Mouse (Mus musculus) limb, embryonic 12.5 days (tissue): ENCODE measurements around the gene Catsperd. TPM values are rescaled to one million over a fixed set of nuclear protein-coding genes. Genes with fewer than 3 reads are reported as not detected.

ENCODE experiments used
- ATAC-seq: fragments of 200-750 bp; cut with Nextera tagmentation; 2 replicates; pipeline ENCODE4 v1.8.0; 2017; ENCODE audit warnings: low read depth, moderate TSS enrichment; ENCODE audit not compliant: insufficient number of reproducible peaks, insufficient read depth, low FRiP score, low TSS enrichment
- H3K27ac ChIP-seq: fragments of 300-500 bp; sonication (generic); 2 replicates; pipeline ENCODE4 v1.5.1; 2016; ENCODE audit warnings: mild to moderate bottlenecking, moderate library complexity
- H3K27me3 ChIP-seq: fragments of 300-500 bp; sonication (generic); 2 replicates; pipeline ENCODE4 v1.6.1; 2016; ENCODE audit warnings: mild to moderate bottlenecking, moderate library complexity
- H3K36me3 ChIP-seq: fragments of 300-500 bp; sonication (generic); 2 replicates; pipeline ENCODE4 v1.6.1; 2016; ENCODE audit warnings: mild to moderate bottlenecking, moderate library complexity
- H3K4me1 ChIP-seq: fragments of 300-500 bp; sonication (generic); replicated peaks from 2 replicates; pipeline ENCODE4 v1.6.1; 2016
- H3K4me2 ChIP-seq: fragments of 300-500 bp; sonication (generic); 2 replicates; pipeline ENCODE4 v1.6.1; 2016; ENCODE audit warnings: mild to moderate bottlenecking, moderate library complexity
- H3K4me3 ChIP-seq: fragments of 300-500 bp; sonication (generic); replicated peaks from 2 replicates; pipeline ENCODE4 v1.5.1; 2016; ENCODE audit warnings: mild to moderate bottlenecking
- H3K9ac ChIP-seq: fragments of 300-500 bp; sonication (generic); replicated peaks from 2 replicates; pipeline ENCODE4 v1.6.1; 2016; ENCODE audit warnings: mild to moderate bottlenecking, moderate library complexity
- H3K9me3 ChIP-seq: fragments of 300-500 bp; sonication (generic); 2 replicates; pipeline ENCODE4 v1.6.1; 2016; ENCODE audit warnings: mild to moderate bottlenecking, moderate library complexity
- WGBS: fragments of 180-500 bp; shearing (Covaris S2); methylation state at CpG from one replicate; pipeline ENCODE4 v1.1.7; 2016; 5-methylcytosine and 5-hydroxymethylcytosine counted together
- polyA plus RNA-seq: library from polyadenylated mRNA; unstranded; fragments of >200 nt; fragmentation: Nextera tagmentation; extraction: Ambion mirVana; gene quantifications from 2 replicates; pipeline ENCODE4 v1.2.1, GENCODE M21; 2016

Catsperd gene
- polyA plus RNA-seq, 1 experiment from 2014 or later, result 1.3 TPM

- Histone ChIP-seq H3K9ac (no peak overlapping the region), H3K4me1 (no peaks in the 10 kb centered on the region), H3K27me3 (no peaks in the 10 kb centered on the region), H3K36me3 (peaks cover 97% of the 10 kb centered on the region), H3K4me3 (no peak overlapping the region), H3K27ac (no peak overlapping the region), H3K9me3 (no peaks in the 10 kb centered on the region), H3K4me2 (no peak overlapping the region)
- WGBS, result 89% methylated on average over 4 of the region's 4 CpGs
- ATAC-seq, result no peak
Observed at GRCm38 (mm10) chr17:56686801-56687200, 58.9 kb downstream of the Catsperd start.

DNA sequence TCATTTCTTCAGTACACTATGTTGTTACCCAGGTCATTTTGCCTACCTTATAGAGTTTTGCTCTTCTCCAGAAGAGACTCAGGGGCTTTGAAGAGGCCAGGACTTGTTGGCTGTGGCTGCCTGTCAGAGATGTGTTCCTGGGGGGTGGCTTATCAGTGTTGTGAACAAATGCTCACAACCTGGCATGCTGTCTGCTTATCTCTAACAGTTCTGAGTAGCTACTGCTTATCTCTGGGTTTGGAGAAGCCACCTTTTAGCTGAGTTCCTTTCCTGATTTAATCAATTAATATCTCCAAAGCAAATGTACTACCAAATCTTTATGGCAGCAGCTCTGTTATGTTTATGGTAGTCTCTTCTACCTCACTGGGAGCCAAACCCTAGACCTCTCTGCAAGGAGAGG is 60.1 kb downstream of the Catsperd start:
- 0 out of 2 replicates have a peak, but pooled peaks cover under 1% of the 10 kb centered on the region for H3K4me1 ChIP-seq
- peaks cover 97% of the 10 kb centered on the region for H3K36me3 ChIP-seq
- H3K4me3 ChIP-seq, result no peak overlapping the region
- H3K4me2 ChIP-seq, result no peak overlapping the region
- no peak overlapping the region for H3K9ac ChIP-seq
- H3K27me3 ChIP-seq, result no peaks in the 10 kb centered on the region
- no peak for ATAC-seq
- no peaks in the 10 kb centered on the region for H3K9me3 ChIP-seq
- no peak overlapping the region for H3K27ac ChIP-seq

DNA sequence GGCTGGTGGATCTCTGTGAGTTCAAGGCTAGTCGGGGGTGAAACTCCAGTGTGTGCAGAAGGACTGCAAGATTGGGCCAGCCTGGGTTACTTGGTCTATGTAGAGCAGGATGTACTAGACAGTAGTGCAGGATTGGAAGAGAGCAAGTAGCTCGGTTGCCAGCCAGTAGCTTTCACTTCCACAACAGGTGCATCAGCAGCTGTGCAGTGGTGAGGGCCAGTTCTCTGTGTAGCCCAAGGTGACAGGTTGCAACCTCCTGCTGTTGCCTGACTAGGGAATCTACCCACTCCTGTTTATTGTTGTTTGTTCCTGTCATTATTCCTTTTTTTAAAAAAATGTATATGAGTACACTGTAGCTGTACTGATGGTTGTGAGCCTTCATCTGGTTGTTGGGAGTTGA is 60.7 kb downstream of the Catsperd start:
- ATAC-seq, result no peak
- Histone ChIP-seq H3K9me3 (no peaks in the 10 kb centered on the region), H3K9ac (no peak overlapping the region), H3K4me3 (no peak overlapping the region), H3K27me3 (no peaks in the 10 kb centered on the region), H3K4me1 (peaks cover 7% of the 10 kb centered on the region), H3K36me3 (peaks cover 99% of the 10 kb centered on the region), H3K27ac (no peak overlapping the region), H3K4me2 (no peak overlapping the region)
- WGBS, result 86% methylated on average over 2 of the region's 2 CpGs

- WGBS, result 52% methylated on average over 1 of the region's 1 CpGs
- Histone ChIP-seq H3K4me1 (peaks cover 11% of the 10 kb centered on the region), H3K27me3 (no peaks in the 10 kb centered on the region), H3K27ac (no peak overlapping the region), H3K4me2 (no peak overlapping the region), H3K4me3 (no peak overlapping the region), H3K9me3 (no peaks in the 10 kb centered on the region), H3K36me3 (peaks cover 100% of the 10 kb centered on the region), H3K9ac (0 out of 2 replicates have a peak overlapping the region, but pooled peaks have one; percentile 6)
- no peak for ATAC-seq
Observed at GRCm38 (mm10) chr17:56693395-56693794, 65.5 kb downstream of the Catsperd start.

GRCm38 (mm10) chr17:56693851-56694310 is 65.9 kb downstream of the Catsperd start:
- 68% methylated on average over 6 of the region's 6 CpGs for WGBS
- no peak for ATAC-seq
- Histone ChIP-seq H3K27ac (no peak overlapping the region), H3K4me2 (no peak overlapping the region), H3K36me3 (peaks cover 100% of the 10 kb centered on the region), H3K9me3 (no peaks in the 10 kb centered on the region), H3K4me3 (no peak overlapping the region), H3K27me3 (no peaks in the 10 kb centered on the region), H3K4me1 (peaks cover 11% of the 10 kb centered on the region), H3K9ac (no peak overlapping the region)

GRCm38 (mm10) chr17:56700451-56700850 is 72.5 kb downstream of the Catsperd start:
- Histone ChIP-seq H3K27me3 (no peaks in the 10 kb centered on the region), H3K36me3 (peaks cover 100% of the 10 kb centered on the region), H3K27ac (no peak overlapping the region), H3K9ac (no peak overlapping the region), H3K9me3 (no peaks in the 10 kb centered on the region), H3K4me3 (no peak overlapping the region), H3K4me1 (no peaks in the 10 kb centered on the region), H3K4me2 (no peak overlapping the region)
- WGBS, result 82% methylated on average over 2 of the region's 2 CpGs
- no peak for ATAC-seq

GRCm38 (mm10) chr17:56703038-56703437 is 75.1 kb downstream of the Catsperd start:
- Histone ChIP-seq H3K4me2 (no peak overlapping the region), H3K4me3 (no peak overlapping the region), H3K9me3 (no peaks in the 10 kb centered on the region), H3K36me3 (peaks cover 99% of the 10 kb centered on the region), H3K27ac (no peak overlapping the region), H3K4me1 (no peaks in the 10 kb centered on the region), H3K27me3 (no peaks in the 10 kb centered on the region), H3K9ac (no peak overlapping the region)
- ATAC-seq, result no peak
- WGBS, result 84% methylated on average over 4 of the region's 4 CpGs

DNA sequence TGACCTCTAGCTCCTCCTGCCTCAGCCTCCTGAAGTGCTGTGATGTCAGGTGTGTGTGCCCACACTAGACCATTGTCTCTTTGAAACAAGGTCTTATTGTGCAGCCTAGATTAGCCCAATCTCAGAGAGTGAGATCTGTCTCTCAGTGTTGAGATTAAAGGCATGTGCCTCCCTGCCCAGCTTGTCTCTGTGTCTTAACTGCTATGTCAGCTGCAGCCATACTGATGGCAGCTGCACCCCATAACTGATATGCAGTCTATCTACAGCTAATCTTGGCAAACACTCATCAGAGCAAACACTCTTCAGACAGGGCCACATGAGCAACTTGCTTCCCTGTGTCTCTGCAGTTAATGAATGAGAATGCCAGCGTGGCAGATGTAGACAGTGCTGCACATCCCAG is 78.6 kb downstream of the Catsperd start:
- ATAC-seq, result no peak
- Histone ChIP-seq H3K36me3 (peaks cover 99% of the 10 kb centered on the region), H3K4me2 (no peak overlapping the region), H3K27me3 (no peaks in the 10 kb centered on the region), H3K9me3 (no peaks in the 10 kb centered on the region), H3K27ac (no peak overlapping the region), H3K4me1 (no peaks in the 10 kb centered on the region), H3K9ac (no peak overlapping the region), H3K4me3 (no peak overlapping the region)
- 95% methylated on average over 1 of the region's 1 CpGs for WGBS

DNA sequence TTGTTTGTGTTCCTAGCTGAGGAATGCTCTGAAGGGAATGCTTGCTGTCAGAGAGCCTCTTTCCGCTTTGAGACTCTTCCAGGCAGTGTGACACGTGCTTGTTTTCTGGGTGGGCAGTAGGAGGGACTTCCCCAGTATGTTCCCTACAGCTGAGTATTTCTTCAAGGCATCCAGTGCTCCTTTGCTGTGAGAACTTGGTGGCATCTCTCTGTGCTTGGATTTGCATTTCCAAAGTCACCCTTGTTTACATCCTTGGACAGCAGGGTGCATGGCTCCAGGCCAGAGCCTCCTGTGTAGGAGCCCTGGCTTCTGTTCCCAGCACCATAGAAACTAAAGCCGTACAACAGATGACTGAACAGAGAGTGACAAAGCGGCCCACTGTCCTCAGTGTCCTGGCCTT is 80.7 kb downstream of the Catsperd start:
- Histone ChIP-seq H3K4me2 (no peak overlapping the region), H3K36me3 (peaks cover 92% of the 10 kb centered on the region), H3K27me3 (no peaks in the 10 kb centered on the region), H3K4me1 (no peaks in the 10 kb centered on the region), H3K4me3 (no peak overlapping the region), H3K9me3 (no peaks in the 10 kb centered on the region), H3K9ac (no peak overlapping the region), H3K27ac (no peak overlapping the region)
- no peak for ATAC-seq
- WGBS, result 90% methylated on average over 4 of the region's 4 CpGs

DNA sequence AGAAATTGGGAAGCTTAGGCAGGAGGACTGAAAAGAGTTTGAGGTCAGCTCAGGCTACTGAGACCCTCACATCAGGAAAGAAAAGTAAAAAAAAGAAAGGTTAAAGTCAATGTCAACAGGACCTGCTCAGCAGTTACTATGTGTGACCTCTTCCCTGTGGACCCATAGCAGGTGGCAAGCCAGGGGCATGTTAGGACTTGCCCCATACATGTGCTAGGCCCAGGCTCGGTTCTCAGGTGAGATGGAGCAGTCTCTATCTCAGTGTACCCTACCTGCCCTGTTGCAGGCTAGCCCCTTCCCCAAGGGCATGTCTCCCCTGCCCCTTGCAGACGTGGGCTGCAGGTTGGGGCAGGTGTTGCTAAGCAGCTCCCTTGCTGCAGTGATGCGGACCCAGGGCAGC is 81.8 kb downstream of the Catsperd start:
- WGBS, result 87% methylated on average over 3 of the region's 3 CpGs
- H3K27me3 ChIP-seq, result no peaks in the 10 kb centered on the region
- H3K9ac ChIP-seq, result no peak overlapping the region
- ATAC-seq, result no peak
- H3K4me3 ChIP-seq, result no peak overlapping the region
- no peaks in the 10 kb centered on the region for H3K4me1 ChIP-seq
- peaks cover 82% of the 10 kb centered on the region for H3K36me3 ChIP-seq
- no peak overlapping the region for H3K4me2 ChIP-seq
- no peak overlapping the region for H3K27ac ChIP-seq
- no peaks in the 10 kb centered on the region for H3K9me3 ChIP-seq
